Mouse (Mus musculus) retina, postnatal 7 days (tissue): Measurements from ENCODE around the gene Ntrk3.

Source experiments
- DNase-seq: peaks from one replicate; pipeline ENCODE4 v3.0.0-alpha.2; 2012; ENCODE audit warnings: low read depth, low spot score

Gene Ntrk3

GRCm38 (mm10) chr7:78720989-78721816, 16.6 kb downstream of the Ntrk3 start:
- no peak for DNase-seq

GRCm38 (mm10) chr7:78719795-78720460, 17.9 kb downstream of the Ntrk3 start:
- DNase-seq: no peak

GRCm38 (mm10) chr7:78719117-78719516, 18.7 kb downstream of the Ntrk3 start:
- DNase-seq: no peak

DNA sequence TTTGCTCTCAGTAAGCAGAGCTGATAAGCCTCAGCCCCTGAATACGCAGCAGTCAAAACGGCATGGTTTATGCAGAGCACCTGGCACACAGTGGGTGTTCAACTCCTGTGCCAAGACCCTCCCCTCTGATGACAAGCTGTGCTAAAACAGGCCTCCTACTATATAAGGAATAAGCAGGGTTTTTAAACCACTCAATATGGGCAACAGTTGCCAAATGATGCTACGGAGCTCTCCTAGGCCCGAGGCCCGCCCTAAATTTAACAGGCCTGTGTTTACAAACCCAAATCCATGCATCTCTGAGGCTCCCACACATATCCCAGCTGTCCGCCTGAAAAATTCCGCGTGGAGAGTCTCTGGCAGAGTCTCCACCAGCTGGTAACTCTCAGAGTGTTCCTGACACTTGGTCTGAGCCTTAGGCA, 19.6 kb downstream of the Ntrk3 start:
- DNase-seq: no peak

- no peak for DNase-seq
These were observed 30.1 kb downstream of the Ntrk3 start for GRCm38 (mm10) chr7:78707708-78708107.

GRCm38 (mm10) chr7:78707122-78707521, 30.7 kb downstream of the Ntrk3 start:
- no peak for DNase-seq

GRCm38 (mm10) chr7:78702676-78703075, 35.1 kb downstream of the Ntrk3 start:
- DNase-seq: no peak

DNA sequence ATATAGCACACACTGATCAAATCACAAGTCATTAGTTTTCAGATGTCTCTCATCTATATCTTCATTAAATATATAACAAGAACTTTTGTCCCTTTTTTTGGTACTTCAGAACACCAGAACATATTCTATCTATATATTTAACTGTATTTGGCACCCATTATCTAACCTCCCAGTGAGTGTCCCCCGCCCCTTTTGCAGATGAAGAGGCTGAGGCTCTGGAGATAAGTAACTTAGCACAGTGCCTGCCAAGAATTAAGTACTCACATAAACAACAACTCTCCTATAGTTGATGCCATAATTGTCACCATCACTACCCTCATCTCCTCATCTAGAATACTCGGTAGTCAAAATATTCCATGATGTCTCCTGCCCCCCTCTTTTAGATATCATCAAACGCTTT, 42.6 kb downstream of the Ntrk3 start:
- DNase-seq: no peak

- DNase-seq: no peak
These were observed 44.7 kb downstream of the Ntrk3 start for GRCm38 (mm10) chr7:78693148-78693547.

DNA sequence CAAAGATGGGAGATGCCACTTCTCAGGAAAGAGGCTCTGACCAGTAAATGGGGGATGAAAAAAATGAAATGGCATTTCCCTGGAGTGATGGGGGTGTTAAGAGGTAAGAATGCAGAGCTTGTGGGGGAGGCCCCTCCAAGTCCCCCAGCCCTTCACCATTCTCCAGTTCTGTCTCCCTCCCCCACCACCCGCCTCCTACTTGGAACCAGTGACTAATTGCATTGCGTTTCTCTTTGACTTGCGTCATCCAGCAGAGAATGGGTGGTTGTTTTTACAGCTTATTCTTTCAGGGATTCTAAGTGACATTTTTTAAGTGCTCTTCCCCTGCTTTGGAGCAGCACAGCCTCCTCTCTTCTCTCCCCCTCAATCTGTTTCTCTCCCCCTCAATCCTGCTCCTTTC, 46.9 kb downstream of the Ntrk3 start:
- no peak for DNase-seq

DNA sequence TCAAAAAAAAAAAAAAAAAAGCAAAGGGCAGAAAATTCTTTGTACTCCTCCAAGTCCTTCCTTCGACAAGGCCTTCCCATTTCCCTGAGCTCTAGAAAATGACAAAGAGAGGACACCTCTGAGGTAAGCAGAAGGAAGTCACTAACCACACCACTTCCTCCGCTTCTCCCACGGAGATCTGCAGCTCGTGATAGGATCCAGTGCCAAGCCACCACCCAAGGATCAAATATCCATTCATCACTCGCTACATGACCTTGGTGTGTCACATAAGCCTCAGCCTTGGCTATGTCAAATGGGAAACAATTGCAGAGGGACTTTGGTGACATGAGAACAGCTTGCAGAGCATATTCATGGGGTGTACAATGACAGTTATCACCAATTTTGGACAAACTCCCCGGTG, 52.9 kb downstream of the Ntrk3 start:
- no peak for DNase-seq

DNA sequence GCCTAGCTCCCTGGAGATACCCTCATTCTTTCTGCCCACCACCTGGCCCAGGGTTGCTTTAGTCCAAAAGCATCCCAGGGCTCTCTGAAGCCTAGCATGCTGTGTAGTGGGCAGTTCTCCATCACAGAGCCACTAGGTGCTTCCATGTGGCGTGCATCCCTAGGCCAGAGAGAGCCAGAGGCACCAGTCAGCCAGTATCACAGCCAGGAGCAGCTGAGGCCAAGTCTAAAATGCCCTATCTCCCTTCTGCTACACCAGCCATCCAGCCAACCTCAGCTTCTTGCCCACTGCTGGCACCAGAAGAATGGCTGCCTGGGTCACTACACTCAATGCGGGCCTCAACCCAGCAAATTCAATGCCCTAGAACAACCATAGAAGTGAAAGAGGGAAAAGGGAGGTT, 56.9 kb downstream of the Ntrk3 start:
- DNase-seq: no peak

- DNase-seq: no peak
These were observed 68.4 kb downstream of the Ntrk3 start for GRCm38 (mm10) chr7:78669407-78669806.

- DNase-seq: no peak
These were observed 68.9 kb downstream of the Ntrk3 start for GRCm38 (mm10) chr7:78668916-78669315.

- DNase-seq: no peak
These were observed 69.7 kb downstream of the Ntrk3 start for GRCm38 (mm10) chr7:78668003-78668635.

- no peak for DNase-seq
These were observed 77.0 kb downstream of the Ntrk3 start for GRCm38 (mm10) chr7:78660832-78661231.

- DNase-seq: no peak
These were observed 78.0 kb downstream of the Ntrk3 start for GRCm38 (mm10) chr7:78659846-78660245.

DNA sequence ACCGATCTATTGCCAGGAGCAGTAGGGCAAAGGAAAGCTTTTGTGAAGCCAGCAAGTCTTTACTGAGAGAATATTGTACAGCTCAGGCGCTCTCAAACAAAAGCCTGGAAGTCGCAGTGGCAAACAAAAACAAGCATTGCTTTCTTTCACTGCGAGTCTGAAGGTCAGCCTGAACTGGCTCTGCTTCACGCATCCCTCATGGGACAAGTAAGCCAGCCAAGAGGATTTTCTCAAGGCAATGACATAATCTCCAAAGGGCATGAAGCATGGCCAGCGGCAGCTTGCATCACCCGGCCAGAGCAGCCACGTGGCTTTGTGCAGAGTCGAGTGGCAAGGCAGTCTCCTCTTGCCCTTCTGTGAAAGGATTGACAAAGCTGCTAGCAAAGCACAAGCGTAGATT, 79.8 kb downstream of the Ntrk3 start:
- peak; percentile 9 for DNase-seq

- DNase-seq: no peak
These were observed 81.6 kb downstream of the Ntrk3 start for GRCm38 (mm10) chr7:78656181-78656580.

GRCm38 (mm10) chr7:78653686-78654085, 84.1 kb downstream of the Ntrk3 start:
- no peak for DNase-seq

DNA sequence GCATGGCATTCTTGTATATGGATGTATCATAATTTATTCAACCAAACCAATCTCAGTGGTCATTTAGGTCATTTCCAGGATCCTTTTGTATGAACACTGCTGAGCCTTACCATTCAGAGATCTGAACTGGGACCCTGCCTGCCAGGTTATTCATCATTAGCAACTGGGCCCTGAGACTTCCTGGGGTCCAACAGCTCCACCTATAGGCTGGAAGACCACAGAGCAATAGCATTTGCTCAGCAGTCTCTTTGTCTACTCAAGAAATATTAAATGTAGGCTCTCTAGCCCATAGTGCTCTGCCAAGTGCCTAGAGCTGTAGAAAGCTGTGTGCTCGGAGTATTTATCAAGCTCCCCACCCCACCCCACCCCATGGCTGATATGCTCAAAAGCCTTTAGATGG, 85.5 kb downstream of the Ntrk3 start:
- no peak for DNase-seq

DNA sequence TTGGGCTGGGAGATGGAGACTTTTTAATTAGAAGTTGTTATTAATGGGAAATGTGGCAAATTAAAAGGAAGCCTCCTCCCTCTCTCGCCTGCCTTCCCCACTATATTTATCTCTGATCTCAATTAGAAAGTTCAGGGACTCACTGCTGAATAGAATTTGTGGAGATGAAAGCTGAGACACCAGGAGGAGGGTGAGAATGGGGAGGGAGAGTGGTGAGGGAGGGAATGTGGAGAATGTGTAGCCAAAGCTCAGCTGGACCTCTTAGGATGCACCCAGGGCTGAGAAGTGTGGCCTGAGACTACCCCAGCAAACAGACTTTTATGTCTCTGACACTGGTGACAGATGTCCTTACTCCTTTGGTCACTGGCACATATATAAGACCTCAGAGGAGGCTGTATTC, 86.3 kb downstream of the Ntrk3 start:
- no peak for DNase-seq

GRCm38 (mm10) chr7:78643667-78644066, 94.1 kb downstream of the Ntrk3 start:
- DNase-seq: no peak
